Mouse (Mus musculus): ENCODE data around the gene Med24.

Gene Med24

GRCm38 (mm10) chr11:98729119-98729588, at the start of gene Med24:
Gene Med24, minus strand, starts transcription at chr11:98729435.
- DNase-seq (ENCODE audit: low spot score): peak; percentile 80

GRCm38 (mm10) chr11:98777888-98778287, 48.7 kb upstream of the Med24 start:
- DNase-seq (ENCODE audit: low spot score): no peak

- DNase-seq (ENCODE audit: low spot score): peak; percentile 74
These were observed 47.8 kb upstream of the Med24 start for GRCm38 (mm10) chr11:98776843-98777590.

GRCm38 (mm10) chr11:98776052-98776764, 47.0 kb upstream of the Med24 start:
- DNase-seq (ENCODE audit: low spot score): no peak

GRCm38 (mm10) chr11:98775348-98776051, 46.3 kb upstream of the Med24 start:
- DNase-seq (ENCODE audit: low spot score): peak; percentile 97

- no peak for DNase-seq (ENCODE audit: low spot score)
These were observed 45.5 kb upstream of the Med24 start, which contains the start of gene Nr1d1 for GRCm38 (mm10) chr11:98774582-98775347. Gene Nr1d1, minus strand, starts transcription at chr11:98775333.

GRCm38 (mm10) chr11:98773635-98774295, 44.5 kb upstream of the Med24 start:
- peak; percentile 99 for DNase-seq (ENCODE audit: low spot score)

GRCm38 (mm10) chr11:98772667-98773171, 43.5 kb upstream of the Med24 start:
- DNase-seq (ENCODE audit: low spot score): no peak

- DNase-seq (ENCODE audit: low spot score): peak; percentile 82
These were observed 42.8 kb upstream of the Med24 start for GRCm38 (mm10) chr11:98771844-98772525.

GRCm38 (mm10) chr11:98771131-98771530, 41.9 kb upstream of the Med24 start:
- no peak for DNase-seq (ENCODE audit: low spot score)

GRCm38 (mm10) chr11:98770096-98770975, 41.1 kb upstream of the Med24 start:
- no peak for DNase-seq (ENCODE audit: low spot score)

- DNase-seq (ENCODE audit: low spot score): no peak
These were observed 40.0 kb upstream of the Med24 start for GRCm38 (mm10) chr11:98769007-98769954.

GRCm38 (mm10) chr11:98768127-98769006, 39.1 kb upstream of the Med24 start:
- peak; percentile 66 for DNase-seq (ENCODE audit: low spot score)

GRCm38 (mm10) chr11:98767713-98768112, 38.5 kb upstream of the Med24 start:
- DNase-seq (ENCODE audit: low spot score): no peak

- DNase-seq (ENCODE audit: low spot score): peak; percentile 68
These were observed 38.0 kb upstream of the Med24 start for GRCm38 (mm10) chr11:98767276-98767675.

GRCm38 (mm10) chr11:98766816-98767215, 37.6 kb upstream of the Med24 start:
- DNase-seq (ENCODE audit: low spot score): no peak

- DNase-seq (ENCODE audit: low spot score): no peak
These were observed 37.1 kb upstream of the Med24 start for GRCm38 (mm10) chr11:98766346-98766745.

Data from testis, postnatal 10 days (tissue).